9 mouse cellular contexts compared by ENCODE assay signal in the genomic region with DNA sequence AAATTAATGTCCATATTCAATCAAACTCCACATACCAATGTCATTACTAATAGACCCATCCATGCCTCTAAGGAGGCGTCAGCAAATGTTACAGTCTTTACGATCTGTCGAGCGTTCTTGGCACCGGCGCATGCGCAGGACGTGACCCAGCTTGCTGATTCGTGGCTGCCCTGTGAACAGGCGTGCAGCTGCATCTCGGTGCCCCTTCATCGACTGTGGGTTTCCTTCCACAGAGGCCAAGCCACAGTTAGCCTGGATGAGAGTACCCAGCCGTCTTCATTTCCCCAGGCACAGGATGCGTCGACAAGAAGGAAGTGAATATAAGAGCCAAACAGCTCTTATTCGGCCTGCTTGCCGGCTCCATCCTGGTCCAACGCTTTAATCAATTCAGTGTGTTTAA.
DNase-seq lines count a peak whose midpoint lies in the region; ATAC-seq and TF ChIP-seq lines count a peak whose summit lies in the region.
"Had no signal": no experiment of that assay in that cellular context is flagged by ENCODE, and none has a peak within 500 bp of the region (broad histone marks: within the 10 kb centered on the region; RNA-seq: fewer than 3 reads in every experiment).

No protein-coding gene starts in this region.

- intact Hi-C loops in heart, postnatal 25 days (cut with DNase I), result no loop called here

- H3K4me1 ChIP-seq in hindbrain, postnatal 0 days (ENCODE audit: insufficient read depth, low read length), result no peaks in the 10 kb centered on the region
- H3K4me1 ChIP-seq in hindbrain, embryonic 12.5 days, result no peaks in the 10 kb centered on the region
- peaks cover 5% of the 10 kb centered on the region; the same call in 1 of the 2 replicates for H3K4me1 ChIP-seq in limb, embryonic 14.5 days (ENCODE audit: control insufficient read depth, insufficient read depth, low read length)
- H3K4me1 ChIP-seq: liver, embryonic 12.5 days had no signal

- H3K36me3 ChIP-seq in hindbrain, postnatal 0 days (ENCODE audit: insufficient read depth, low read length), result no peaks in the 10 kb centered on the region
- H3K36me3 ChIP-seq in hindbrain, embryonic 12.5 days, result no peaks in the 10 kb centered on the region
- H3K36me3 ChIP-seq in limb, embryonic 14.5 days (ENCODE audit: control insufficient read depth, insufficient read depth, low read length), result no peaks in the 10 kb centered on the region
- H3K36me3 ChIP-seq: liver, embryonic 12.5 days had no signal

- H3K4me2 ChIP-seq in hindbrain, postnatal 0 days (ENCODE audit: low read depth, low read length), result no peak overlapping the region
- no peak overlapping the region for H3K4me2 ChIP-seq in hindbrain, embryonic 12.5 days (replicated peaks)
- H3K4me2 ChIP-seq in limb, embryonic 14.5 days (replicated peaks; ENCODE audit: low read depth, low read length, severe bottlenecking), result peak overlapping the region; percentile 35
- H3K4me2 ChIP-seq: liver, embryonic 12.5 days had no signal

- no peak overlapping the region for H3K27ac ChIP-seq in hindbrain, postnatal 0 days
- H3K27ac ChIP-seq in hindbrain, embryonic 12.5 days, result no peak overlapping the region
- H3K27ac ChIP-seq in limb, embryonic 14.5 days (replicated peaks; ENCODE audit: low read depth, low read length), result no peak overlapping the region
- H3K27ac ChIP-seq: liver, embryonic 12.5 days had no signal

- H3K4me3 ChIP-seq in hindbrain, postnatal 0 days (ENCODE audit: low read length), result no peak overlapping the region
- H3K4me3 ChIP-seq in hindbrain, embryonic 12.5 days, result no peak overlapping the region
- H3K4me3 ChIP-seq in limb, embryonic 14.5 days (replicated peaks; ENCODE audit: low read length), result 0 out of 2 replicates have a peak overlapping the region, but pooled peaks have one; percentile 7
- H3K4me3 ChIP-seq: liver, embryonic 12.5 days had no signal

- 70% methylated on average over 18 of the region's 18 CpGs for WGBS in hindbrain, postnatal 0 days
- 82% methylated on average over 18 of the region's 18 CpGs for WGBS in hindbrain, embryonic 12.5 days
- 30% methylated on average over 18 of the region's 18 CpGs for WGBS in limb, embryonic 14.5 days

- no peaks in the 10 kb centered on the region for H3K27me3 ChIP-seq in hindbrain, postnatal 0 days (ENCODE audit: insufficient read depth, low read length)
- H3K27me3 ChIP-seq in hindbrain, embryonic 12.5 days, result no peaks in the 10 kb centered on the region
- no peaks in the 10 kb centered on the region for H3K27me3 ChIP-seq in limb, embryonic 14.5 days (ENCODE audit: control insufficient read depth, insufficient read depth, low read length)
- H3K27me3 ChIP-seq: liver, embryonic 12.5 days had no signal

- no peaks in the 10 kb centered on the region for H3K9me3 ChIP-seq in hindbrain, postnatal 0 days (ENCODE audit: low read length)
- H3K9me3 ChIP-seq in hindbrain, embryonic 12.5 days (replicated peaks), result no peaks in the 10 kb centered on the region
- no peaks in the 10 kb centered on the region; the same call in 1 of the 2 replicates for H3K9me3 ChIP-seq in limb, embryonic 14.5 days (ENCODE audit: control insufficient read depth, low read length)
- H3K9me3 ChIP-seq: liver, embryonic 12.5 days had no signal

- peak; percentile 31 for DNase-seq in hindbrain, postnatal 0 days (ENCODE audit: low spot score)
- DNase-seq in limb, embryonic 14.5 days (ENCODE audit: low spot score), result peak; percentile 58
- DNase-seq in spleen, postnatal 36 days (ENCODE audit: low spot score in 2 of 2), result peak; percentile 68 to 69
- no peak for DNase-seq in left cerebral cortex, adult 11 months (ENCODE audit: low spot score)
- DNase-seq in heart, postnatal 25 days (ENCODE audit: low spot score), result no peak
- no peak for DNase-seq in layer of hippocampus, postnatal 36 days

- no peak for TF ChIP-seq POLR2A in limb, embryonic 14.5 days (IDR thresholded peaks at IDR 0.05; ENCODE audit: borderline replicate concordance, extremely low read depth, insufficient read depth, insufficient read length)

- ATAC-seq in hindbrain, postnatal 0 days, result no peak
- no peak for ATAC-seq in hindbrain, embryonic 12.5 days (ENCODE audit: low FRiP score)
- ATAC-seq in activated CD4-positive, CD25-positive, alpha-beta regulatory T cell, adult 4 months, result peak; percentile 56
- no peak for ATAC-seq in limb, embryonic 14.5 days (ENCODE audit: low FRiP score, low read depth)
- ATAC-seq: liver, embryonic 12.5 days had no signal

- no peak for TF ChIP-seq CTCF in hindbrain, postnatal 0 days (IDR thresholded peaks at IDR 0.05; ENCODE audit: low read depth)

- H3K9ac ChIP-seq in hindbrain, postnatal 0 days (replicated peaks; ENCODE audit: low read length), result no peak overlapping the region
- H3K9ac ChIP-seq in hindbrain, embryonic 12.5 days, result no peak overlapping the region
- H3K9ac ChIP-seq in limb, embryonic 14.5 days (ENCODE audit: low read depth, low read length, severe bottlenecking), result peak overlapping the region; percentile 25; the same call in 1 of the 2 replicates
- H3K9ac ChIP-seq: liver, embryonic 12.5 days had no signal

Comparison
In these comparisons a context has a peak if more than half of its experiments do, and no peak if none do; other contexts are left out.
1. DNase-seq: peak in hindbrain, postnatal 0 days (single experiment), limb, embryonic 14.5 days (single experiment) and spleen, postnatal 36 days (2 of 2); none in left cerebral cortex, adult 11 months (single experiment), heart, postnatal 25 days (single experiment) and layer of hippocampus, postnatal 36 days (0 of 2).